Mouse (Mus musculus) ES-E14 (cell line): Measurements from ENCODE around the gene Ptpn4.

Experiments used
- HCFC1 ChIP-seq: IDR thresholded peaks from 2 replicates; pipeline ENCODE4 v1.6.1; 2012; ENCODE audit warnings: low read length, inconsistent platforms, borderline replicate concordance; ENCODE audit not compliant: insufficient read depth
- MAFK ChIP-seq: IDR thresholded peaks from 2 replicates; pipeline ENCODE4 v1.6.1; 2014; ENCODE audit warnings: mild to moderate bottlenecking, low read depth, low read length, inconsistent platforms; ENCODE audit not compliant: insufficient read depth
- ZC3H11A ChIP-seq: IDR thresholded peaks from 2 replicates; pipeline ENCODE4 v1.6.1; 2012; ENCODE audit warnings: low read depth, mild to moderate bottlenecking, inconsistent platforms, low read length, borderline replicate concordance
- ZNF384 ChIP-seq: IDR thresholded peaks from 2 replicates; pipeline ENCODE4 v1.6.1; 2012; ENCODE audit warnings: low read depth, low read length, inconsistent platforms

GRCm38 (mm10) chr1:119884272-119884671 is 46.9 kb upstream of the Ptpn4 start:
- TF ChIP-seq ZNF384 (no peak), HCFC1 (no peak), ZC3H11A (no peak), MAFK (no peak)
